Mouse (Mus musculus): Measurements from ENCODE around the gene Phldb2.

The Phldb2 gene

GRCm38 (mm10) chr16:45837541-45838342 is 115.7 kb downstream of the Phldb2 start:
- DNase-seq = no peak

GRCm38 (mm10) chr16:45832747-45833108 is 120.7 kb downstream of the Phldb2 start:
- DNase-seq = no peak

- no peak for DNase-seq
Measured at GRCm38 (mm10) chr16:45832061-45832746, 121.2 kb downstream of the Phldb2 start.

- no peak for DNase-seq
Measured at GRCm38 (mm10) chr16:45831094-45831872, 122.1 kb downstream of the Phldb2 start.

GRCm38 (mm10) chr16:45830096-45830866 is 123.1 kb downstream of the Phldb2 start:
- DNase-seq = no peak

GRCm38 (mm10) chr16:45825309-45825708 is 128.1 kb downstream of the Phldb2 start:
- DNase-seq = no peak

- DNase-seq = no peak
Measured at GRCm38 (mm10) chr16:45824025-45824424, 129.4 kb downstream of the Phldb2 start.

- no peak for DNase-seq
Measured at GRCm38 (mm10) chr16:45819911-45820310, 133.5 kb downstream of the Phldb2 start.

- DNase-seq = no peak
Measured at GRCm38 (mm10) chr16:45817795-45818194, 135.6 kb downstream of the Phldb2 start.

- DNase-seq = peak; percentile 25 to 41
Measured at GRCm38 (mm10) chr16:45816670-45817069, 136.7 kb downstream of the Phldb2 start.

- DNase-seq = no peak
Measured at GRCm38 (mm10) chr16:45814611-45815010, 138.8 kb downstream of the Phldb2 start.

- DNase-seq = no peak
Measured at GRCm38 (mm10) chr16:45811788-45812187, 141.6 kb downstream of the Phldb2 start.

GRCm38 (mm10) chr16:45810829-45811326 is 142.5 kb downstream of the Phldb2 start:
- no peak for DNase-seq

- no peak for DNase-seq
Measured at GRCm38 (mm10) chr16:45810155-45810554, 143.2 kb downstream of the Phldb2 start.

- DNase-seq = no peak
Measured at GRCm38 (mm10) chr16:45804708-45805107, 148.7 kb downstream of the Phldb2 start.

- no peak for DNase-seq
Measured at GRCm38 (mm10) chr16:45800406-45800805, 153.0 kb downstream of the Phldb2 start.

- no peak for DNase-seq
Measured at GRCm38 (mm10) chr16:45799150-45799549, 154.2 kb downstream of the Phldb2 start.

- DNase-seq = no peak
Measured at GRCm38 (mm10) chr16:45798591-45798990, 154.8 kb downstream of the Phldb2 start.

GRCm38 (mm10) chr16:45796815-45797214 is 156.6 kb downstream of the Phldb2 start:
- DNase-seq = peak; percentile 28 to 37

GRCm38 (mm10) chr16:45795188-45795693 is 158.2 kb downstream of the Phldb2 start:
- no peak for DNase-seq

GRCm38 (mm10) chr16:45792781-45793180 is 160.6 kb downstream of the Phldb2 start:
- DNase-seq = no peak

GRCm38 (mm10) chr16:45791286-45791685 is 162.1 kb downstream of the Phldb2 start:
- DNase-seq = peak in 1 of 2 experiments; percentile 14

All from cerebellum, postnatal 14 days (tissue).